Mouse (Mus musculus): ENCODE results near the gene Ifna1. TPM values are rescaled to one million over a fixed set of nuclear protein-coding genes. Genes with fewer than 3 reads are reported as not detected.

The Ifna1 gene
- polyA plus RNA-seq, 1 experiment from 2014 or later: not detected

- Histone ChIP-seq H3K36me3 (no peaks in the 10 kb centered on the region), H3K9ac (no peak within 1 kb of the TSS), H3K27ac (no peak within 1 kb of the TSS), H3K4me3 (no peak within 1 kb of the TSS), H3K9me3 (no peaks in the 10 kb centered on the region), H3K27me3 (no peaks in the 10 kb centered on the region), H3K4me1 (no peaks in the 10 kb centered on the region), H3K4me2 (replicated peaks) (no peak within 1 kb of the TSS)
- no peak for ATAC-seq (ENCODE audit: insufficient number of reproducible peaks, insufficient read depth, low FRiP score, low TSS enrichment)
- 43% methylated on average over 2 of the region's 2 CpGs for WGBS
These were observed 8.4 kb upstream of the Ifna1 start, which contains the start of gene Ifna4 for GRCm38 (mm10) chr4:88841438-88841911. Gene Ifna4, plus strand, starts transcription at chr4:88841861.

- Histone ChIP-seq H3K9me3 (no peaks in the 10 kb centered on the region), H3K36me3 (no peaks in the 10 kb centered on the region), H3K4me1 (no peaks in the 10 kb centered on the region), H3K9ac (no peak overlapping the region), H3K4me3 (no peak overlapping the region), H3K27me3 (no peaks in the 10 kb centered on the region), H3K27ac (no peak overlapping the region), H3K4me2 (replicated peaks) (no peak overlapping the region)
- ATAC-seq (ENCODE audit: insufficient number of reproducible peaks, insufficient read depth, low FRiP score, low TSS enrichment): no peak
- 54% methylated on average over 2 of the region's 2 CpGs for WGBS
These were observed 4.6 kb upstream of the Ifna1 start for GRCm38 (mm10) chr4:88845334-88845733.

GRCm38 (mm10) chr4:88851026-88851763 lies 1.3 kb downstream of the Ifna1 start:
- H3K36me3 ChIP-seq: no peaks in the 10 kb centered on the region
- H3K27ac ChIP-seq: no peak overlapping the region
- no peak overlapping the region for H3K9ac ChIP-seq
- no peak overlapping the region for H3K4me3 ChIP-seq
- whole genome bisulfite sequencing: 57% methylated on average over 4 of the region's 4 CpGs
- no peaks in the 10 kb centered on the region for H3K9me3 ChIP-seq
- no peak overlapping the region for H3K4me2 ChIP-seq (replicated peaks)
- ATAC-seq (ENCODE audit: insufficient number of reproducible peaks, insufficient read depth, low FRiP score, low TSS enrichment): no peak
- H3K27me3 ChIP-seq: no peaks in the 10 kb centered on the region
- H3K4me1 ChIP-seq: no peaks in the 10 kb centered on the region; the same call in 1 of the 2 replicates

GRCm38 (mm10) chr4:88859214-88859613 lies 9.3 kb downstream of the Ifna1 start:
- Histone ChIP-seq H3K4me3 (no peak overlapping the region), H3K9ac (no peak overlapping the region), H3K4me1 (peaks cover 5% of the 10 kb centered on the region), H3K27ac (no peak overlapping the region), H3K36me3 (no peaks in the 10 kb centered on the region), H3K27me3 (0 out of 2 replicates have a peak, but pooled peaks cover under 1% of the 10 kb centered on the region), H3K9me3 (no peaks in the 10 kb centered on the region), H3K4me2 (replicated peaks) (no peak overlapping the region)
- ATAC-seq (ENCODE audit: insufficient number of reproducible peaks, insufficient read depth, low FRiP score, low TSS enrichment): no peak

GRCm38 (mm10) chr4:88863309-88863708 lies 13.4 kb downstream of the Ifna1 start:
- no peaks in the 10 kb centered on the region for H3K9me3 ChIP-seq
- H3K27ac ChIP-seq: no peak overlapping the region
- WGBS: 3% methylated on average over 7 of the region's 7 CpGs
- no peaks in the 10 kb centered on the region for H3K36me3 ChIP-seq
- no peak overlapping the region for H3K4me2 ChIP-seq (replicated peaks)
- no peak overlapping the region for H3K9ac ChIP-seq
- H3K4me1 ChIP-seq: peaks cover 5% of the 10 kb centered on the region
- 0 out of 2 replicates have a peak, but pooled peaks cover 5% of the 10 kb centered on the region for H3K27me3 ChIP-seq
- H3K4me3 ChIP-seq: no peak overlapping the region
- no peak for ATAC-seq (ENCODE audit: insufficient number of reproducible peaks, insufficient read depth, low FRiP score, low TSS enrichment)

GRCm38 (mm10) chr4:88864599-88864998 lies 14.7 kb downstream of the Ifna1 start:
- peaks cover 5% of the 10 kb centered on the region for H3K4me1 ChIP-seq
- no peaks in the 10 kb centered on the region for H3K36me3 ChIP-seq
- WGBS: 55% methylated on average over 9 of the region's 9 CpGs
- no peak overlapping the region for H3K4me2 ChIP-seq (replicated peaks)
- no peak for ATAC-seq (ENCODE audit: insufficient number of reproducible peaks, insufficient read depth, low FRiP score, low TSS enrichment)
- H3K27ac ChIP-seq: no peak overlapping the region
- 0 out of 2 replicates have a peak, but pooled peaks cover 5% of the 10 kb centered on the region for H3K27me3 ChIP-seq
- no peak overlapping the region for H3K9ac ChIP-seq
- no peak overlapping the region for H3K4me3 ChIP-seq
- no peaks in the 10 kb centered on the region for H3K9me3 ChIP-seq

GRCm38 (mm10) chr4:88865011-88865569 lies 15.2 kb downstream of the Ifna1 start:
- ATAC-seq (ENCODE audit: insufficient number of reproducible peaks, insufficient read depth, low FRiP score, low TSS enrichment): no peak
- Histone ChIP-seq H3K9ac (no peak overlapping the region), H3K27ac (no peak overlapping the region), H3K4me1 (peaks cover 5% of the 10 kb centered on the region), H3K4me3 (no peak overlapping the region), H3K4me2 (replicated peaks) (no peak overlapping the region), H3K27me3 (0 out of 2 replicates have a peak, but pooled peaks cover 5% of the 10 kb centered on the region), H3K9me3 (no peaks in the 10 kb centered on the region), H3K36me3 (no peaks in the 10 kb centered on the region)
- WGBS: 31% methylated on average over 6 of the region's 6 CpGs

GRCm38 (mm10) chr4:88867366-88867925 lies 17.6 kb downstream of the Ifna1 start:
- Histone ChIP-seq H3K9ac (0 out of 2 replicates have a peak overlapping the region, but pooled peaks have one; percentile 4), H3K9me3 (no peaks in the 10 kb centered on the region), H3K4me1 (peaks cover 5% of the 10 kb centered on the region), H3K27me3 (0 out of 2 replicates have a peak, but pooled peaks cover 5% of the 10 kb centered on the region), H3K4me2 (replicated peaks) (peak overlapping the region; percentile 85), H3K4me3 (peak overlapping the region; percentile 50), H3K27ac (no peak overlapping the region), H3K36me3 (no peaks in the 10 kb centered on the region)
- under 1% methylated on average over 8 of the region's 8 CpGs for WGBS
- no peak for ATAC-seq (ENCODE audit: insufficient number of reproducible peaks, insufficient read depth, low FRiP score, low TSS enrichment)

- peak overlapping the region; percentile 85 for H3K4me2 ChIP-seq (replicated peaks)
- H3K9ac ChIP-seq: peak overlapping the region; percentile 4; the same call in 1 of the 2 replicates
- no peaks in the 10 kb centered on the region for H3K36me3 ChIP-seq
- 7% methylated on average over 30 of the region's 31 CpGs for WGBS
- no peaks in the 10 kb centered on the region for H3K9me3 ChIP-seq
- peak overlapping the region; percentile 50 for H3K4me3 ChIP-seq
- H3K27ac ChIP-seq: no peak overlapping the region
- H3K27me3 ChIP-seq: 0 out of 2 replicates have a peak, but pooled peaks cover 5% of the 10 kb centered on the region
- peaks cover 2% of the 10 kb centered on the region for H3K4me1 ChIP-seq
- peak; percentile 65 for ATAC-seq (ENCODE audit: insufficient number of reproducible peaks, insufficient read depth, low FRiP score, low TSS enrichment)
These were observed 18.3 kb downstream of the Ifna1 start for GRCm38 (mm10) chr4:88867926-88868911.

- ATAC-seq (ENCODE audit: insufficient number of reproducible peaks, insufficient read depth, low FRiP score, low TSS enrichment): no peak
These were observed 22.8 kb downstream of the Ifna1 start for GRCm38 (mm10) chr4:88872691-88873090.

More at GRCm38 (mm10) chr4:88872691-88873090, 22.8 kb downstream of the Ifna1 start:
- Histone ChIP-seq H3K9me3 (no peaks in the 10 kb centered on the region), H3K36me3 (no peaks in the 10 kb centered on the region), H3K4me3 (no peak overlapping the region), H3K4me1 (no peaks in the 10 kb centered on the region), H3K4me2 (replicated peaks) (no peak overlapping the region), H3K9ac (no peak overlapping the region), H3K27ac (no peak overlapping the region), H3K27me3 (no peaks in the 10 kb centered on the region)
- 0% methylated on average over 2 of the region's 2 CpGs for WGBS

Data from embryonic facial prominence, embryonic 12.5 days (tissue).